Mouse (Mus musculus) bone marrow, adult 2 months (tissue): ENCODE measurements around the gene Ppa2.

Experiments
- CTCF ChIP-seq: fragments of 200-500 bp; IDR thresholded peaks from 2 replicates; pipeline ENCODE4 v1.5.1; 2011; ENCODE audit warnings: low read length, control low read depth; ENCODE audit not compliant: control insufficient read depth, insufficient read depth
- POLR2A ChIP-seq: fragments of 200-500 bp; IDR thresholded peaks from 2 replicates; pipeline ENCODE4 v1.6.1; 2011; ENCODE audit warnings: low read depth, mild to moderate bottlenecking, control low read depth, low read length, borderline replicate concordance; ENCODE audit not compliant: control insufficient read depth

DNA sequence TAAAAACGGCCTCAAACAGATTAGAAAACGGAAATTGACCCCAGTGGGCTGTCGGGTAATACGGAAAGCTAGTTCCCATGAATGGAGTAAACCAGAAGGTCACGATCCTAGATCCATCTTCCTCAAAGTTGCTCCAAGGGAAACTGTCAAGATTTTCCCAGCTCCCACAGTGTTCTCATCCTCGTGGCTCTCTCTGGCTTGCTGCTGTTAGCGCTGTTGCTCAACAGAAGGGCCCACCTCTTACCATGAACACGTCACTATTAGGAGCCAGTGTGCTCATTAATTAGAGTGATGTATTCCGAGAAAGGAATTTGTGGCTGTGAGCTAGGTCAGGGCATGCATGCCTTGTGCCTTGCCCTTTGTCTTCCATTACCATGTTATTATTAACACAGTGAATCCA, 72.2 kb downstream of the Ppa2 start:
- no peak for TF ChIP-seq POLR2A
- TF ChIP-seq CTCF = no peak
